Mouse (Mus musculus): ENCODE data around the gene Ptch2.

- TF ChIP-seq CTCF (IDR thresholded peaks at IDR 0.05; ENCODE audit: low read depth, low read length) (no peak), POLR2A (IDR thresholded peaks at IDR 0.05; ENCODE audit: extremely low read depth, insufficient read depth, low read length) (no peak)
Observed at GRCm38 (mm10) chr4:117104672-117105071, 8.8 kb downstream of the Ptch2 start.

Data from liver, adult 2 months (tissue).